ENCODE assay signal across 8 mouse cellular contexts in the genomic region with DNA sequence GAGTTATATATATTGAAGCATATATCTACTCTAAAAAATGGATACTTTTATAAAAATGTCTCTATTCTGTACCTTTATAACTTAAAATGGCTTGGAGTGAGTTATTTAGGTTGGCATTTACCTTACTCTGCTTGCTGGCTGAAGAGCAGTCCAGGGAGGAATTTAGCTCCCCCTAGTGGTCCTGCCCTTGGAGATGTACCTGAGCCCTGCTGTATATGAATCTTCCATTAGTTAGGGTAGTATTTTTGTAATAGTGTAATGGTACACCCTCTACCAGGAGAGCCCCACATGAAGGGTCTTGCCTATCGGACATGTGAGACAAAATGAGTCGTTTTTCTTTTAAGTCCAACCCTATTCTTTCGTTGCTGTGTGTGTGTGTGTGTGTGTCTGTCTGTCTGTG. TPM values are rescaled to one million over a fixed set of nuclear protein-coding genes. Genes with fewer than 3 reads are reported as not detected.
DNase-seq lines count a peak whose midpoint lies in the region; ATAC-seq and TF ChIP-seq lines count a peak whose summit lies in the region.
"Had no signal": no experiment of that assay in that cellular context is flagged by ENCODE, and none has a peak within 500 bp of the region (broad histone marks: within the 10 kb centered on the region; RNA-seq: fewer than 3 reads in every experiment).

No protein-coding gene starts in this region.

- 78% methylated on average over 3 of the region's 3 CpGs for WGBS in kidney, embryonic 16.5 days

- H3K4me1 ChIP-seq in G1E (ENCODE audit: insufficient read depth, low read depth, low read length): peaks cover 49% of the 10 kb centered on the region
- no peaks in the 10 kb centered on the region for H3K4me1 ChIP-seq in kidney, embryonic 16.5 days (ENCODE audit: insufficient read depth, low read length)

- no peaks in the 10 kb centered on the region for H3K9me3 ChIP-seq in G1E (replicated peaks)
- H3K9me3 ChIP-seq in kidney, embryonic 16.5 days (ENCODE audit: low read length): no peaks in the 10 kb centered on the region
- H3K9me3 ChIP-seq: neural tube, embryonic 13.5 days had no signal

- H3K36me3 ChIP-seq in G1E (replicated peaks): peaks cover 57% of the 10 kb centered on the region
- no peaks in the 10 kb centered on the region for H3K36me3 ChIP-seq in kidney, embryonic 16.5 days (ENCODE audit: insufficient read depth, low read length)

- TF ChIP-seq POLR2A in brain, embryonic 14.5 days (IDR thresholded peaks at IDR 0.05; ENCODE audit: borderline replicate concordance, extremely low read depth, insufficient read depth, insufficient read length, poor library complexity, severe bottlenecking): no peak

- TF ChIP-seq CTCF in G1E (IDR thresholded peaks at IDR 0.05; ENCODE audit: low read depth, low read length): peak; percentile 68
- peak; percentile 51; the same call in 1 of the 2 replicates for TF ChIP-seq CTCF in brain, embryonic 14.5 days (IDR thresholded peaks at IDR 0.05; ENCODE audit: borderline replicate concordance, extremely low read depth, insufficient read depth, insufficient read length)

- H3K9ac ChIP-seq in kidney, embryonic 16.5 days (replicated peaks; ENCODE audit: low read length): no peak overlapping the region
- H3K9ac ChIP-seq: neural tube, embryonic 13.5 days had no signal

- no peak overlapping the region for H3K27ac ChIP-seq in kidney, embryonic 16.5 days (ENCODE audit: low read length)
- H3K27ac ChIP-seq: neural tube, embryonic 13.5 days had no signal

- H3K4me2 ChIP-seq in kidney, embryonic 16.5 days (replicated peaks; ENCODE audit: low read depth, low read length): no peak overlapping the region
- H3K4me2 ChIP-seq: neural tube, embryonic 13.5 days had no signal

- H3K27me3 ChIP-seq in G1E (ENCODE audit: insufficient read depth, low read length): no peaks in the 10 kb centered on the region
- H3K27me3 ChIP-seq in kidney, embryonic 16.5 days (ENCODE audit: insufficient read depth, low read length): no peaks in the 10 kb centered on the region
- H3K27me3 ChIP-seq: neural tube, embryonic 13.5 days had no signal

- DNase-seq in layer of hippocampus, adult 11-12 months (ENCODE audit: low spot score): peak; percentile 61
- DNase-seq in layer of hippocampus, adult 9-11 months: no peak
- DNase-seq in G1E (ENCODE audit: low spot score): peak; percentile 34
- DNase-seq in brain, embryonic 14.5 days (ENCODE audit: low read depth): peak; percentile 37
- DNase-seq in urinary bladder, adult 2 months (ENCODE audit: low spot score): no peak

- 0 out of 2 replicates have a peak, but pooled peaks have one; percentile 43 for ATAC-seq in G1E (ENCODE audit: extremely low read depth, insufficient number of reproducible peaks, low FRiP score, poor library complexity, severe bottlenecking)
- ATAC-seq in kidney, embryonic 16.5 days (ENCODE audit: low FRiP score, low TSS enrichment): 0 out of 2 replicates have a peak, but pooled peaks have one; percentile 23
- ATAC-seq in megakaryocyte-erythroid progenitor cell, adult 5-6 weeks (replicated peaks; ENCODE audit: low FRiP score, low TSS enrichment, poor library complexity, severe bottlenecking): peak; percentile 64

- H3K4me3 ChIP-seq in G1E (ENCODE audit: low read depth, low read length): no peak overlapping the region
- no peak overlapping the region for H3K4me3 ChIP-seq in kidney, embryonic 16.5 days (ENCODE audit: low read length)
- H3K4me3 ChIP-seq: neural tube, embryonic 13.5 days had no signal

RNA-seq across cellular contexts. Expression of a gene that starts 11.5 kb away (rescaled TPM):
- not detected in 2 replicates for total RNA-seq in G1E (2014; fragmentation: Nextera tagmentation)
- total RNA-seq in G1E (2017): 0.11 TPM in 1 of 2 replicates, not detected in the other
- polyA plus RNA-seq in G1E (2012): not detected in 2 replicates
- 2.1 and 3.0 TPM in 2 replicates for polyA plus RNA-seq in brain, embryonic 14.5 days (2012; rRNA removed)
- 0.11 and 0.19 TPM in 2 replicates for polyA plus RNA-seq in kidney, embryonic 16.5 days (2015; fragmentation: Nextera tagmentation; extraction: Ambion mirVana)
- not detected in 2 replicates for total RNA-seq in megakaryocyte-erythroid progenitor cell, adult 5-6 weeks (2014; fragmentation: Nextera tagmentation)
- total RNA-seq in megakaryocyte-erythroid progenitor cell, adult 5-6 weeks (2017): not detected in 2 replicates
- polyA plus RNA-seq in urinary bladder, adult 2 months (2012; rRNA removed): 0.40 and 1.2 TPM in 2 replicates

RNA-seq across cellular contexts. Expression of a gene that starts 50.2 kb away (rescaled TPM):
- 81.1 and 127 TPM in 2 replicates for total RNA-seq in G1E (2014; fragmentation: Nextera tagmentation)
- 39.3 and 44.5 TPM in 2 replicates for total RNA-seq in G1E (2017)
- polyA plus RNA-seq in G1E (2012): 30.4 and 41.0 TPM in 2 replicates
- polyA plus RNA-seq in brain, embryonic 14.5 days (2012; rRNA removed): 26.8 and 27.8 TPM in 2 replicates
- 8.2 and 10.1 TPM in 2 replicates for polyA plus RNA-seq in kidney, embryonic 16.5 days (2015; fragmentation: Nextera tagmentation; extraction: Ambion mirVana)
- total RNA-seq in megakaryocyte-erythroid progenitor cell, adult 5-6 weeks (2014; fragmentation: Nextera tagmentation): 31.7 and 38.8 TPM in 2 replicates
- 15.4 and 42.1 TPM in 2 replicates for total RNA-seq in megakaryocyte-erythroid progenitor cell, adult 5-6 weeks (2017)
- 22.6 and 22.9 TPM in 2 replicates for polyA plus RNA-seq in urinary bladder, adult 2 months (2012; rRNA removed)

RNA-seq across cellular contexts. Expression of a gene that starts 57.4 kb away (rescaled TPM):
- total RNA-seq in G1E (2014; fragmentation: Nextera tagmentation) (not detected in 2 replicates), G1E (2017) (0.38 and 0.46 TPM in 2 replicates)
- polyA plus RNA-seq in G1E (2012): not detected in 2 replicates
- 0.25 and 0.30 TPM in 2 replicates for polyA plus RNA-seq in brain, embryonic 14.5 days (2012; rRNA removed)
- 0.49 and 0.51 TPM in 2 replicates for polyA plus RNA-seq in kidney, embryonic 16.5 days (2015; fragmentation: Nextera tagmentation; extraction: Ambion mirVana)
- not detected in 2 replicates for total RNA-seq in megakaryocyte-erythroid progenitor cell, adult 5-6 weeks (2014; fragmentation: Nextera tagmentation)
- not detected in 2 replicates for total RNA-seq in megakaryocyte-erythroid progenitor cell, adult 5-6 weeks (2017)
- polyA plus RNA-seq in urinary bladder, adult 2 months (2012; rRNA removed): 0.04 TPM in 2 replicates

Comparison
In these comparisons a context has a peak if more than half of its experiments do, and no peak if none do; other contexts are left out.
1. DNase-seq: peak in layer of hippocampus, adult 11-12 months (single experiment), G1E (single experiment) and brain, embryonic 14.5 days (single experiment); none in layer of hippocampus, adult 9-11 months (single experiment) and urinary bladder, adult 2 months (single experiment).
2. Peak in every context shown above with its lines, with median percentiles within 50 percentile points of each other: ATAC-seq.